Mouse (Mus musculus) lung, adult 2 months (tissue): ENCODE results near the gene Mri1.
A peak's percentile ranks its signal among the peaks of the same experiment; 100 is the strongest.

Experiments used
- CTCF ChIP-seq: fragments of 200-500 bp; IDR thresholded peaks from 2 replicates; pipeline ENCODE4 v1.5.1; 2011; ENCODE audit warnings: mild to moderate bottlenecking, low read length, control low read depth; ENCODE audit not compliant: insufficient read depth
- POLR2A ChIP-seq: fragments of 200-500 bp; IDR thresholded peaks from 2 replicates; pipeline ENCODE4 v1.6.1; 2011; ENCODE audit warnings: low read depth, mild to moderate bottlenecking, control low read depth, low read length, borderline replicate concordance; ENCODE audit errors: extremely low read depth

DNA sequence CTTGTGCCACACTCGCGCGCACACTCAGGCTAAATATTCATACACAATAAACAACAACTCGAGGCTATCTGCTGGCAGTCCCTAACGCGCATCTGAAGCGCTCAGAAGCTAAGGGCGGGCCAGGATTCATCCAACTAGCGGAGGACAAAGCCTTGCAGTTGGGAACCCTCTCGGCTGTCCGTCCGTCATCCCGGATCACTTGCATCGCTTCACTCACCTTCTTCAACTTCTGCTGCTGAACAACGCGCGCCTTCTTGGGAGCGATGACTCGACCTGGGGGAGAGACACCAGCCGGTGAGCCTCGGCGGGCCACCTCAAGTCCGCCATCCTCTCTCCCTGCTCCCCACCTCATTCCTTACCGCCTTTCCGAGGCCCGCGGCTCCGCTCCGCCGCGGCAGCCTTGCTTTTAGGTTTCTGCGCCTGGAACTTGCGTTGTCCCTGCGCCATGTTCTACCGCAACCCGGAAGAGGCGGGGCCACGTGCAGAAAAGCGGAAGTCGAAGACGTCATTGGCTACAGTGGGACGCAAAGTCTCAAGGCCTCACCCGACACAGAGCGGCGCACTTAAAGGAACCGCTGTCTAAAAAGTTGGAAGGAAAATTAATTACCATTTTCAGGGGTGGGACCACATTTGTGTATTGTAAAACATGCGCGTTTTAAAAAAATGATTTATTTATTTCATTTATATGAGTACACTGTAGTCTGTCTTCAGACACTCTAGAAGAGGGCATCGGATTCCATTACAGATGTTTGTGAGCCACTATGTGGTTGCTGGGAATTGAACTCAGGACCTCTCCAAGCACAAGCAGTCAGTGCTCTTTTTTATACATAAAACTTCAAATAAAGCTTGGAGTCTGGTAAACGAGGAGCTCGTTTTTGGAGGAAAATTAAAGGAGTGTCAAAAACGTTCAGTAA lies 7.6 kb downstream of the Mri1 start, which contains the start of gene D8Ertd738e:
- no peak for TF ChIP-seq CTCF
- peak; percentile 98 for TF ChIP-seq POLR2A
